Mouse (Mus musculus): ENCODE results near the gene Snorc. TPM values are rescaled to one million over a fixed set of nuclear protein-coding genes. Genes with fewer than 3 reads are reported as not detected.

Gene Snorc
- polyA plus RNA-seq, 1 experiment from 2014 or later: not detected

- H3K4me2 ChIP-seq (ENCODE audit: low read depth, low read length): no peak overlapping the region
Observed at GRCm38 (mm10) chr1:87468321-87468720, 1.8 kb upstream of the Snorc start.

GRCm38 (mm10) chr1:87471914-87472313, 1.8 kb downstream of the Snorc start:
- 82% methylated on average over 7 of the region's 7 CpGs for WGBS
- Histone ChIP-seq H3K27me3 (replicated peaks; ENCODE audit: control insufficient read depth, insufficient read depth, low read length) (peaks cover 19% of the 10 kb centered on the region), H3K4me3 (ENCODE audit: low read length) (no peak overlapping the region), H3K4me1 (ENCODE audit: control insufficient read depth, insufficient read depth, low read length) (peaks cover 15% of the 10 kb centered on the region), H3K4me2 (ENCODE audit: low read depth, low read length) (no peak overlapping the region), H3K9me3 (ENCODE audit: control insufficient read depth, low read length) (no peaks in the 10 kb centered on the region), H3K36me3 (ENCODE audit: control insufficient read depth, insufficient read depth, low read length) (no peaks in the 10 kb centered on the region), H3K27ac (ENCODE audit: low read length) (no peak overlapping the region), H3K9ac (ENCODE audit: low read depth, low read length) (no peak overlapping the region)
- ATAC-seq: no peak

More at GRCm38 (mm10) chr1:87468321-87468720, 1.8 kb upstream of the Snorc start:
- Histone ChIP-seq H3K27ac (ENCODE audit: low read length) (no peak overlapping the region), H3K9me3 (ENCODE audit: control insufficient read depth, low read length) (no peaks in the 10 kb centered on the region), H3K27me3 (replicated peaks; ENCODE audit: control insufficient read depth, insufficient read depth, low read length) (no peaks in the 10 kb centered on the region), H3K36me3 (ENCODE audit: control insufficient read depth, insufficient read depth, low read length) (no peaks in the 10 kb centered on the region), H3K9ac (ENCODE audit: low read depth, low read length) (no peak overlapping the region), H3K4me1 (ENCODE audit: control insufficient read depth, insufficient read depth, low read length) (0 out of 2 replicates have a peak, but pooled peaks cover 8% of the 10 kb centered on the region), H3K4me3 (ENCODE audit: low read length) (no peak overlapping the region)
- whole genome bisulfite sequencing: 72% methylated on average over 6 of the region's 6 CpGs
- ATAC-seq: no peak

- no peak overlapping the region for H3K4me2 ChIP-seq (ENCODE audit: low read depth, low read length)
- WGBS: 61% methylated on average over 7 of the region's 7 CpGs
- ATAC-seq: peak; percentile 29
Observed at GRCm38 (mm10) chr1:87472576-87472975, 2.5 kb downstream of the Snorc start.

GRCm38 (mm10) chr1:87475076-87475895, 5.2 kb downstream of the Snorc start:
- Histone ChIP-seq H3K9me3 (ENCODE audit: control insufficient read depth, low read length) (no peaks in the 10 kb centered on the region), H3K4me2 (ENCODE audit: low read depth, low read length) (peak overlapping the region; percentile 55), H3K4me3 (ENCODE audit: low read length) (peak overlapping the region; percentile 28), H3K9ac (ENCODE audit: low read depth, low read length) (no peak overlapping the region), H3K4me1 (ENCODE audit: control insufficient read depth, insufficient read depth, low read length) (peaks cover 15% of the 10 kb centered on the region), H3K27ac (ENCODE audit: low read length) (no peak overlapping the region), H3K27me3 (replicated peaks; ENCODE audit: control insufficient read depth, insufficient read depth, low read length) (peaks cover 19% of the 10 kb centered on the region), H3K36me3 (ENCODE audit: control insufficient read depth, insufficient read depth, low read length) (no peaks in the 10 kb centered on the region)
- ATAC-seq: peak; percentile 22; the same call in 1 of the 2 replicates
- 4% methylated on average over 42 of the region's 42 CpGs for WGBS

More at GRCm38 (mm10) chr1:87472576-87472975, 2.5 kb downstream of the Snorc start:
- H3K4me1 ChIP-seq (ENCODE audit: control insufficient read depth, insufficient read depth, low read length): peaks cover 15% of the 10 kb centered on the region
- H3K9me3 ChIP-seq (ENCODE audit: control insufficient read depth, low read length): no peaks in the 10 kb centered on the region
- H3K4me3 ChIP-seq (ENCODE audit: low read length): no peak overlapping the region
- no peaks in the 10 kb centered on the region for H3K36me3 ChIP-seq (ENCODE audit: control insufficient read depth, insufficient read depth, low read length)
- H3K27me3 ChIP-seq (replicated peaks; ENCODE audit: control insufficient read depth, insufficient read depth, low read length): peaks cover 19% of the 10 kb centered on the region
- H3K9ac ChIP-seq (ENCODE audit: low read depth, low read length): no peak overlapping the region; the same call in 1 of the 2 replicates
- H3K27ac ChIP-seq (ENCODE audit: low read length): no peak overlapping the region

GRCm38 (mm10) chr1:87482546-87482945, 12.5 kb downstream of the Snorc start:
- H3K4me2 ChIP-seq (ENCODE audit: low read depth, low read length): no peak overlapping the region
- H3K36me3 ChIP-seq (ENCODE audit: control insufficient read depth, insufficient read depth, low read length): no peaks in the 10 kb centered on the region
- H3K9me3 ChIP-seq (ENCODE audit: control insufficient read depth, low read length): no peaks in the 10 kb centered on the region
- H3K27ac ChIP-seq (ENCODE audit: low read length): no peak overlapping the region
- no peak overlapping the region for H3K4me3 ChIP-seq (ENCODE audit: low read length)
- no peaks in the 10 kb centered on the region for H3K27me3 ChIP-seq (replicated peaks; ENCODE audit: control insufficient read depth, insufficient read depth, low read length)
- no peaks in the 10 kb centered on the region for H3K4me1 ChIP-seq (ENCODE audit: control insufficient read depth, insufficient read depth, low read length)
- ATAC-seq: no peak
- H3K9ac ChIP-seq (ENCODE audit: low read depth, low read length): no peak overlapping the region
- WGBS: 85% methylated on average over 4 of the region's 4 CpGs

GRCm38 (mm10) chr1:87486386-87486785, 16.3 kb downstream of the Snorc start:
- Histone ChIP-seq H3K9me3 (ENCODE audit: control insufficient read depth, low read length) (no peaks in the 10 kb centered on the region), H3K36me3 (ENCODE audit: control insufficient read depth, insufficient read depth, low read length) (no peaks in the 10 kb centered on the region), H3K27me3 (replicated peaks; ENCODE audit: control insufficient read depth, insufficient read depth, low read length) (no peaks in the 10 kb centered on the region), H3K9ac (ENCODE audit: low read depth, low read length) (no peak overlapping the region), H3K4me3 (ENCODE audit: low read length) (no peak overlapping the region), H3K27ac (ENCODE audit: low read length) (no peak overlapping the region), H3K4me2 (ENCODE audit: low read depth, low read length) (no peak overlapping the region), H3K4me1 (ENCODE audit: control insufficient read depth, insufficient read depth, low read length) (no peaks in the 10 kb centered on the region)
- ATAC-seq: no peak
- WGBS: 61% methylated on average over 6 of the region's 6 CpGs

- Histone ChIP-seq H3K9ac (ENCODE audit: low read depth, low read length) (no peak overlapping the region), H3K4me3 (ENCODE audit: low read length) (no peak overlapping the region), H3K27ac (ENCODE audit: low read length) (no peak overlapping the region), H3K27me3 (replicated peaks; ENCODE audit: control insufficient read depth, insufficient read depth, low read length) (no peaks in the 10 kb centered on the region), H3K9me3 (ENCODE audit: control insufficient read depth, low read length) (no peaks in the 10 kb centered on the region), H3K36me3 (ENCODE audit: control insufficient read depth, insufficient read depth, low read length) (no peaks in the 10 kb centered on the region), H3K4me2 (ENCODE audit: low read depth, low read length) (no peak overlapping the region), H3K4me1 (ENCODE audit: control insufficient read depth, insufficient read depth, low read length) (no peaks in the 10 kb centered on the region)
- 76% methylated on average over 3 of the region's 3 CpGs for WGBS
- no peak for ATAC-seq
Observed at GRCm38 (mm10) chr1:87492285-87492684, 22.2 kb downstream of the Snorc start.

- WGBS: 73% methylated on average over 4 of the region's 4 CpGs
- no peaks in the 10 kb centered on the region for H3K27me3 ChIP-seq (replicated peaks; ENCODE audit: control insufficient read depth, insufficient read depth, low read length)
- H3K36me3 ChIP-seq (ENCODE audit: control insufficient read depth, insufficient read depth, low read length): no peaks in the 10 kb centered on the region
- no peak overlapping the region for H3K9ac ChIP-seq (ENCODE audit: low read depth, low read length)
- no peaks in the 10 kb centered on the region for H3K4me1 ChIP-seq (ENCODE audit: control insufficient read depth, insufficient read depth, low read length)
- no peak for ATAC-seq
- no peak overlapping the region for H3K4me2 ChIP-seq (ENCODE audit: low read depth, low read length)
- no peak overlapping the region for H3K4me3 ChIP-seq (ENCODE audit: low read length)
- no peaks in the 10 kb centered on the region for H3K9me3 ChIP-seq (ENCODE audit: control insufficient read depth, low read length)
- no peak overlapping the region for H3K27ac ChIP-seq (ENCODE audit: low read length)
Observed at GRCm38 (mm10) chr1:87493542-87493941, 23.5 kb downstream of the Snorc start.

GRCm38 (mm10) chr1:87505524-87505923, 35.5 kb downstream of the Snorc start:
- ATAC-seq: no peak
- WGBS: 91% methylated on average over 4 of the region's 4 CpGs
- Histone ChIP-seq H3K9me3 (ENCODE audit: control insufficient read depth, low read length) (no peaks in the 10 kb centered on the region), H3K27ac (ENCODE audit: low read length) (no peak overlapping the region), H3K4me3 (ENCODE audit: low read length) (no peak overlapping the region), H3K36me3 (ENCODE audit: control insufficient read depth, insufficient read depth, low read length) (no peaks in the 10 kb centered on the region), H3K4me1 (ENCODE audit: control insufficient read depth, insufficient read depth, low read length) (peaks cover 9% of the 10 kb centered on the region), H3K27me3 (replicated peaks; ENCODE audit: control insufficient read depth, insufficient read depth, low read length) (peaks cover 16% of the 10 kb centered on the region), H3K9ac (ENCODE audit: low read depth, low read length) (no peak overlapping the region), H3K4me2 (ENCODE audit: low read depth, low read length) (no peak overlapping the region)

Data from intestine, embryonic 16.5 days (tissue).